ENCODE assay signal across 21 mouse cellular contexts in the genomic region with DNA sequence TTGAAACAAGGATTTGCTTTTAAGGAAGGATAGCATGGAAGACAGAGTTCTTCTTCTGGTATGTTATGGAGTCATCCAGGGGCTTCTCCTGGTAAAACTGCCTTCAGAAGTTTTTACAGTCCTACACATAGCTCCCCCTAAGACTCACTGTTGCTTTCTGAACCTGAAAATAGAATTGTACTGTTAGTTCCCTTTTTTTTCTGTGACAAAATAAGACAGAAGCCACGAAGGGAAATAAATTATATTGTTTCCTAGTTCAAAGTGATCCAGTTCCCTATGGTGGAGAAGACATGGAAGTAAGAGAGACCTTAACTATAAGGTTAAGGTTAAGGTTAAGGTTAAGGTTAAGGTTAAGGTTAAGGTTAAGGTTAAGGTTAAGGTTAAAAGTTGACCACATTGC.
"Had no signal": no experiment of that assay in that cellular context is flagged by ENCODE, and none has a peak within 500 bp of the region (broad histone marks: within the 10 kb centered on the region; RNA-seq: fewer than 3 reads in every experiment).

No protein-coding gene starts in this region.

- H3K4me1 ChIP-seq: lung, embryonic 15.5 days; midbrain, embryonic 10.5 days; midbrain, embryonic 12.5 days; neural tube, embryonic 13.5 days; neural tube, embryonic 15.5 days had no signal

- DNase-seq: liver, postnatal 0 days; lung, adult 2 months; lung, postnatal 14 days; lung, postnatal 36 days; midbrain, embryonic 14.5 days; retina, postnatal 1 day; right cerebral cortex, adult 18-20 months; right cerebral cortex, postnatal 25 days; right cerebral cortex, postnatal 4 days; spleen, adult 18-20 months; thymus, adult 18-20 months; thymus, postnatal 14 days; thymus, postnatal 36 days had no signal

- H3K9me3 ChIP-seq: lung, embryonic 15.5 days; midbrain, embryonic 10.5 days; midbrain, embryonic 12.5 days; neural tube, embryonic 13.5 days; neural tube, embryonic 15.5 days had no signal

- H3K27ac ChIP-seq: lung, embryonic 15.5 days; midbrain, embryonic 10.5 days; midbrain, embryonic 12.5 days; neural tube, embryonic 13.5 days; neural tube, embryonic 15.5 days had no signal

- H3K27me3 ChIP-seq: lung, embryonic 15.5 days; midbrain, embryonic 12.5 days; neural tube, embryonic 13.5 days; neural tube, embryonic 15.5 days had no signal

- ATAC-seq: liver, postnatal 0 days; lung, postnatal 0 days; midbrain, embryonic 16.5 days had no signal

- H3K36me3 ChIP-seq: lung, embryonic 15.5 days; midbrain, embryonic 10.5 days; midbrain, embryonic 12.5 days; neural tube, embryonic 13.5 days; neural tube, embryonic 15.5 days had no signal

- H3K4me3 ChIP-seq: lung, embryonic 15.5 days; midbrain, embryonic 10.5 days; midbrain, embryonic 12.5 days; myocyte; neural tube, embryonic 13.5 days; neural tube, embryonic 15.5 days had no signal
